Mouse (Mus musculus): ENCODE measurements around the gene Cbx4.

Cbx4 gene

DNA sequence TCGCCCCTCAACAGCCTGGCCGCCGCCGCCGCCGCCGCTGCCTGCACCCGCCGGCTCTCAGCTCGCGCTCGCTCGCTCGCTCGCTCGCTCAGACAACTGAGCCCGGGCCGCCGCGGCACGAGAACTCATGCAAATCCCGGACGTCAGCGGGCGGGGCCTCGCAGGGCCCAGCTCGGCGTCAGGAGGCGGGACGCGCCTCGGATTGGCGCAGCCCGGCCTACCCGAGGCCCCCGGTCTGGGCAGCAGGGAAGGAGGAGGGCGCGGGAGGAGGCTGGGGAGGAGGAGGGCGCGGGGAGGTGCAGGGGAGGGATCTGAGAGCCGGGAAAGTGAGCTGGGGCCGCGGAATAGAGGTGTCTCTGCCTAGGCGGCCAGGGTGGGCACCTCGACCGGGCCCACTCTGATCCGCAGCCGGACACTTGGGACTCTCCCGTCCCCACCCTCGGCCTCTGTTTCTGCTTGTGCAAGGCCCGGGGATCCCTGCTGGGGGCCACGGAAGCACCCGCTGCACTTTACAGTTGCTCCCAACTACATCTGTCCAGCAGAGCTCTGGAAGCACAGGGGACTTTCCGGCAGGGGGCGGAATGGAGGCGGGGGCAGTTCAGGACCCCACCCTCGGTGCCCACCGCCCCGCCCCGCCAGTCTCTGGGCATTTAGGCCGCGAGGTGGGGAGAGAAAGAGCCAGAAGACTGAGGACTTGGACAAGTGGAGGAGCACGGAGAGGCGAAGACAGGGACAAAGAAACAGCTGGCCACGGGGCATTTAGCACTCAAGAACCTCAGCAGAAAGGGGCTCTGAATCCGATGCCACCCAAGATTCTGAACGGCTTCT, at the start of gene Cbx4:
Gene Cbx4, minus strand, starts transcription at position 78 of the 828 bp plus-strand sequence.
- peak; percentile 7; the same call in 1 of the 2 replicates for TF ChIP-seq GATA4 (IDR thresholded peaks at IDR 0.05; ENCODE audit: insufficient replicate concordance, low read length)

DNA sequence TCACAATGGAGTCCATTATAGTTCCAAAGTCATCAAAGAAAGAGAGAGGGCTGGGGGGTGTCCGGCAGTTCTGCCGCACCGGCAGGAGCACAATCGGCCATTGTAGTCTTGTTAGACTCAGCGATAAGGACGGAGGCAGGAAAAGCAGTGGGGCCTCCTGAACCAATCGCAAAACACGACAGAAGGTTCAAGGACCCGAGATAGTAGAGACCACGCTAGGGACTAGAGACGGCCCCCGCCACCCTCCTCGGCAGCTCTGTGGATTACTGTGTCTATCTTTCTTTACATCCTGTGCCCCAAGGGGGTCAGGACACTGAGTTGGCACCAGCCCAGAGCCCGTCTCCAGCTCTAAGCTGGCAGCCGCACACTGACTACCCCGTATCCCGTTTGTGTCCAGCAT, 48.6 kb upstream of the Cbx4 start:
- peak; percentile 83; the same call in 1 of the 2 replicates for TF ChIP-seq GATA4 (IDR thresholded peaks at IDR 0.05; ENCODE audit: insufficient replicate concordance, low read length)

DNA sequence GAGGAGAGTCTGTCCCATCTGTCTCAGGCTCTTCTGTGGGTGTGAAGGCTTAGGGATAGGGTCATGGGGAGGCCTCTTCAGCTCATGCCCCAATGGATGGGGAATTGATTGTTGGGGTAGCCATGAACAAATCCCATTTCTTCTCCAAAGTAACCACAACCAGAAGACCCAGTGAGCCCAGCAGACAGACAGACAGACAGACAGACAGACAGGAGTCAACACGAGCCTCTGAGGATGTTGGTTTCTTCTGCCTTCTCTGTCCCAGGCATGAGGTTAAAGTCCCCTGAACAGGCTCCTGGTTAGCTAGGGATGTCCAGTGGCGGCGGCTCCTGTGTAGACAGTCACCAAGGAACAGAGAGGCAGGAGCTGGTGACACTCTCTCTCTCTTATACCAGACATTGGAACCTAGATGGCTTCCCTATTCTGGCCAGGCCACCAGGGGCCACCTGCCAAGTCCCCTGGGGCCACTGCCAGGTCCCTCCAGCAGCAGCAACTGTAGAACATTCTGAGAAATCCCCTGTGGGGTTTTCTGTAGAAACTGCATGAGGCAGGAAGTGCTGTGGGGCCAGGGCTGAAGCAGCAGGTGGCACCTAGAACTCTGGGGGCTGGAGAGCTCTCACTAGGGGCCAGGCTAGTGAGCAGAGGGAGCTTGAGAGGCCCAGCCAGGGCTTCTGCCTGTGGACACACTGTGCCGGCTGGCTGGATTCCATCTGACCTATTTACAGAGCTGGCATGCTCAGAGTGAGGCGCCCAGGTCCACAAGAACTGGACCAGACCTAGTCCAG, 47.6 kb upstream of the Cbx4 start:
- TF ChIP-seq GATA4 (IDR thresholded peaks at IDR 0.05; ENCODE audit: insufficient replicate concordance, low read length) = no peak

DNA sequence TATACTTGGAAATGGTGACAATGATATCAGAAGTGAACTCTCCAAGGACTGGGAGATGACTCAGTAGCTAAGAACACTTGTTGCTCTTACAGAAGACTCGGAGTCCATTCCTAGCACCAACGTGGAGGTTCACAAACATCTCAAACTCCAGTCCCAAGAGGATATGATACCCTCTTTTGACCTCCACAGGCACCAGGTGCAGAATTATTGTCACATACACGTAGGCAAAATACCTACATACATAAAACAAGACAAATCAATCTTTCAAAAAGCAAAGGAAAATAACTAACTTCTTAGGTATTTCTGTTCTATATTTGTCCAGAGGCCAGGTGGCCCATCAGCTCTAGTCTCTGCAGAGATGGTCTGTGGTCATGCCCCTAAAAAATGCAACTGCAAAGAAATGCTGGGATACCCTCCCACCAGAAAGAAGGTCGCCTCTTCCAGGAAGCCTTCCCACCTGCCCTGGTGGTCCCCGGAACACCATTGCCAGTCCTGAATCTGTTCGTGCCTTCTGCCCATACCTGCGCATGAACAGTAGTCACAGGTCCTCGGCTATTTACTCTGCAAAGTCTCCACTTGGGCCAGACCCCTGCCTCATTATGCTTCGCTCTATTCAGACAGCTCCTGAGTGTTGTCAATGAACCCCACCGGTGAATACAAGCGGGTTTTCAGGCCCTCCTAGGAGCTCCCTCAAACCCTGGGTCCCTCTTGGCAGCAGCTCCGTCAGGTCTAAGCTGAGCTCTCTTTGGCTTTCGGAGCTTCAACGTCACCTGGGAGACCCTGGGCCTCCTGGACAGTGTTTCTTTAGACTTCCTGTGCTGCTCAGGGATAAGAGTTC, 46.4 kb upstream of the Cbx4 start:
- TF ChIP-seq GATA4 (IDR thresholded peaks at IDR 0.05; ENCODE audit: insufficient replicate concordance, low read length) = no peak

DNA sequence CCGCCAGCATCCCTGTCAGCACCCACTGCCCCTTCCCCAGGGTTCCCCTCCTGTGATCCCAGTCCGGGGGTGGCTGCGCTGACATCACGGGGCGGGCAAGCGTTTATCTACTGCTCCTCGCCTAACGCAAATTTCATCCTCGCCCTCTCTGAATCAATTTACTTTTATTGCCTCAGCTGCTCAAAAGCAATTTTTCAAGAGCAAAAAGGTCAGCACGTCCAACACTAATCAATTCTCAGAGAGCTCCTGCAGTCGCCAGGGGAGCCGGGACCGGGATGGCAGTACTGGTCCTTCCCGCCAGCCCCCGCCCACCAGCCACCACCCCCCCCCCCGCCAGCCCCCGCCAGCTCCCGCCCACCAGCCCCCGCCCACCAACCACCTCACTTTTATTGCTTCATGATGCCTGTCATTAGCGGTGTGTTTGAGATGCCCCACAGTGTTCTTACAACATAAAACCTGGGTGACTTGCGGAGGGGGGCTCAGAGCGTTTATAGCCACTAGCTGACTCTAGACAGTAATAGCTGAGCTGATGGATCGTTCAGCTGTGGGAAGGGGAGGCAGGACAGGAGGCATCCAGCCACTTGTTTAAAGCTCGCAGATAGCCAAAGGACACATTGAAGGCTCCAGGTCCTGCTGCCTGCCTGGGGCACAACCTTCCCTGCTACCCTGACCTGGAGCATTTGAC, 44.2 kb upstream of the Cbx4 start:
- no peak for TF ChIP-seq GATA4 (IDR thresholded peaks at IDR 0.05; ENCODE audit: insufficient replicate concordance, low read length)

DNA sequence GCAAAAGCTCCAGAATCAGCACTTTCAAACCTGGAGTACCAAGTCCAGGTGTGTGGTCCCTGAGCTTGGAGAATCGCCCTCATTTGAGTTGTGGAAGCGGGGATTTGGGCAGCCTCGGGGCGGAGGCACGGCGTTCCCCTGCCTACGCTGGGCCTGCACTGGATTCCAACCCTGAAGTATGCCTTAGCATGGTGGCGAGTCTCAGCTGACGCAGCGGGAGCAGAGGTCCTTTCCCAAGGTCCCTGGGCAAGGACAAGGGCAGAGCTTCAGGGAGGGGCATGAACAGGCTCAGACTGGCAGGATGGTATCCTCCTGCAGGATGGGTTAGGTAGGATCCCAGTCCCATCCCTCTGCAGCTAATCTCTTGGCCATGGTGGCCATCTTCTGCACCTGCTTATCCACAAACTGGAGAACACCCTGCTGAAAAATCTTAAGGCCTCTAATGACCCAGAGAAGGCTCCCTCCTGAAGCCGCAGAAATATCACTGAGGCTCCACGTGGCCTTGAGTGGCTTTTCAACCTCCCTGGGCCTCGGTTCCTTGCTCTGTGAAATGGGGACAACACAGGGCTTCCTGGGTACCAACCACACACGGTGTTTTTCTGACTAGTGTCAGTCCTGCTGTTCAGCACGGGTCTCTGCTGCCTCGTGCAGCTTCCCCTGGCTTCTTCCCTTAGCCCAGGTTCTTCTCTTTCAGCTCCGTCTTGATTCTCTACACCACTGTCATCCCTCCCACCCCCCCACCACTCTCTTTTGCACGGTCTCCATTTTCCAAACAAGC, 43.4 kb upstream of the Cbx4 start:
- TF ChIP-seq GATA4 (IDR thresholded peaks at IDR 0.05; ENCODE audit: insufficient replicate concordance, low read length) = no peak

DNA sequence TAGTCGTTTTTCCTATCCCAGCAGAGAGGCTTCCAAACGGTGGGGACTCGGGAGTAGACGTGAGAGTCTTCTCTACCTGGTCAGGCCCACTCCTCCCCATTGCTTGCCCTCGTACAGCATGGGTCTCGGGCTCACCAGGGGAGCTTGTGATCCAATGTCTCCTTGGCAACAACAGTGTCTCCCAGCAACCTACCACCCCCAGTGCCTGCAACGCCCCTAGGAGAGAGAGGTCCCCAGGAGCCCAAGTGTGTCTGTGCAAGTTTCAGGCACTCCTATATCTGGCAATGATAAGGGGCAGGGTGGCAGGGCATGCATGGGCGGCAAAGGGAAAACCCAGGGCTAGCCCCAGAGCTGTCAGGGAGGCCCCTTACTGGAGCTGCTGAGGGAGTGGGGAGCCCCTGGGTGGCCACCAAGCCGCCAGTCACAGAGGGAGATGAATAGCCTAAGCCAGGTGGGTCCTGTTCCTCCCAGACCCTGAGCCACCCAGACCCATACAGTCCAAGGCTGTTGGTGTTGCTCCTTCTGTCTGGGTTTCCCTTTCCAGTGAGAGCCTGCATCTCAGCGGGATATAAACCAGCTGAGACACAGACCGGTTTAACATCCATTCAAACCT, 42.8 kb upstream of the Cbx4 start:
- no peak for TF ChIP-seq GATA4 (IDR thresholded peaks at IDR 0.05; ENCODE audit: insufficient replicate concordance, low read length)

DNA sequence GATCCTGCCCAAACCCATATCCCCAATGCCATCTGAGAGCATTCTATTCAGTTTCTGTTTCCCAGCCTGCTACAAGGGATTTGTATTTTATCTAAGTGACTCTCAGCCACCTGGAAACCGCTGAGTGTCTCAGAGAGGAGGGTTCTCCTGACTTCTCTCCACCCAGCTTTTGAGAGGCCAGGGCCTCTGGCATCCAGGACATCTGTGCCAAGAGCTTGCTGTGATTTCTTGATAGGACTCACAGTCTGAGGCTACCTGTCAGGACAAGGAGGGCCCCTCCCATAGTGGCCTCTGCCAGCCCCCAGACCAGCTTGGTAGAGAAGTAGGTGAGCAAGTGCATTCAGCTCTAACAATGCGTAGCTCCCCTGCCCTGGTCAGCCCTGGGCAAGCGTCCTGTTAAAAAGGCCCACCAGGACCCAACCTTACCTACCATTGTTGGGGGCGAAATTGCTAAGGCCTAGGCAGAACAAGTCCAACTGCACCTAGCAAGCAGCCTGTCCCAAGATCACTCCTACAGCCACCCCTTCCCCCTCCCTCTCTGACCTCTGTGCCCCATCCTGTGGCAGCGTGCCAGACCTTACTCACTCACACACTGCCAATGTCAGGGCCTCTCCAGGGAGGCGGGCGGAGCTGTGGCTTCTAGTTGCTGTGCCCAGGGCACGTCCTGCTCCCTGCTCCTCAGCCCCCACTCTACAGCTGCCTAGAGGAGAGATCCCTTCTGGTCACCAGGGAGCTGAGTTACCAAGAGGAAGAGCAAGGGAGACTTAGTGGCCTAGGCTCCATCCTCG, 41.9 kb upstream of the Cbx4 start:
- no peak for TF ChIP-seq GATA4 (IDR thresholded peaks at IDR 0.05; ENCODE audit: insufficient replicate concordance, low read length)

DNA sequence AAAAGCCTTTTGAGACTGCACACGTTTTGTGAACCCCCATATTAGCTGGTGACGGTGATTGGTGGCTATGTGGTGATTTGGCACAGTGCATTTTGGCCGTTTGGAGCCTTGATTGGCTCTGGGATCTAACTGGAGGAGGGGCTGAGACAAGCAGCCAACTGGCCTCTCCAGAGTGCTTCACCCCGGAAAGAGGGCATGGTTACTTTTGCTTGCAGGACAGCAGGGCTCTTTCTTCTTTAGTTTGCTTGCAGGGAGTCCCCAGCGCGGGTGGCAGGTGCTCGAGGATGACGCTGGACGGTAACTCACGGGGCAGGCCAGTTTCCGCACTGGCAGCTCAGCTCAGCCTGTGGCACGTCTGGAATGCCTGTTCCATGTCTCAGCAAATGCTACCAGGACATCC, 41.1 kb upstream of the Cbx4 start:
- no peak for TF ChIP-seq GATA4 (IDR thresholded peaks at IDR 0.05; ENCODE audit: insufficient replicate concordance, low read length)

DNA sequence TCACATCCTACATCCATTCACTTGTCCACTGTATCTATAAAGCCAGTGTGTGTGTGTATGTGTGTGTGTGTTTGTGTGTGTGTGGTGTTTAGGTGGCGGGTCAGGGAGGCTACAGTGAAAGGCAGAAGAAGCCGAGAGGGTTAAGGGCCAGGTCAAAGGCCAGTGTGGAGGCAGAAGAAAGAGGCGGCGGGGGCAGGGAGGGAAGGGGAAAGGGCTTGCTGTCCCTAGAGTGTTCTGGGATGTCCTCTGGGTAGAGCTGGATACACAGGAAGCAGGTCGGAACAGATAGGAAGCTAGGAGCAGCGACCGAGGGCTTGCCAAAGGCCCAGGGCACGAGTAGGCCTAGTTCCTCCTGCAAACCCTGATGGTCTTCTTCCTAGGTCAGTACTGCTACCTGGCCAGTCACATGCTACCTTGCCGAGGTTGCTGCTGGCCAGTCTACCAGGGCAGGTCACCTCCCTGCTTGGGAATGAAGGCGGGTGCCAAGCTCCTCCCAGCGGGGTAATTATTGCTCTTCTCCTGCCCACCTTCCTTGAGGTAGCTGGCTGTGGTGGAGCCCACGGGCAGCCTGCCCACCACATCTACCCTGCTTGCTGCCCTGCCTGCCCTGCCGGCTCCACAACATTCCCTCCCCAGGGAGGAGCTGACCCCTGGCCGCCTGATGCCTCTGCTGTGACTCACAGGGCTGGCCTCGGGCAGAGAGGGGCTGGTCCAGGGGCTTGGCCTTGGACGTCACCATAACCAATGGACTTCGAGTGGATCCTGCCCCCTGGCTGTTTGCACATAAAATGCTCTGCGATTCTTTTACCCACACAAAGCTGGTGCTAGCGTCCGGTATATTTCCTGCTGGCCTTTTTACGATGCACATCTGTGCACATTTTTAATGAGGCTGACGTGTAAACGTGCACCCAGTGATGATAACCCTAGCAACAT, 40.2 kb upstream of the Cbx4 start:
- TF ChIP-seq GATA4 (IDR thresholded peaks at IDR 0.05; ENCODE audit: insufficient replicate concordance, low read length) = peak; percentile 20; the same call in 1 of the 2 replicates

DNA sequence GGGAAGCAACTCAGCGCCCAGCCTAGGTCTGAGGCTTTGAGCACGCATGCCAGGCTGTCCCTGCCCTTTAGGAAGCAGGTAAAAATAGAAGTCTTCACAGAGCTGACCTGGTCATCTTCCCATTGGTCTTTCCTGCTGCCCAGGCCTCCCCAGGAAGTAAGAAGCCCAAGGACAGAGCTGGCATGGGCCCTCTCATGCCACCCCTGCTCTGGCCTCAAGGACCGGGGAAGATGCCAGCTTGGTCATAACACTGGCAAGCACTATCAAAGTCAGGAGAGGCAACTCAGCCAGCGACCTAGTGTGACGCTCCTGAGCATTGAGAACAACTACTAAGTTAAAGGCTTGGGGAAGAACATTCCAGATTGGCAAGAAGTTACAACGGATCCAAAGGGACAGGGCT, 38.5 kb upstream of the Cbx4 start:
- no peak for TF ChIP-seq GATA4 (IDR thresholded peaks at IDR 0.05; ENCODE audit: insufficient replicate concordance, low read length)
